Mouse (Mus musculus): ENCODE measurements around the gene Gm17019. TPM values are rescaled to one million over a fixed set of nuclear protein-coding genes. Genes with fewer than 3 reads are reported as not detected.
"Not testable (repeated sequence)": the region's sequence is repeated elsewhere in the genome, so short reads cannot be mapped to it uniquely, and the experiment has no call there.

Gene Gm17019
- not detected in 2 replicates for polyA plus RNA-seq (2015; fragmentation: Nextera tagmentation; extraction: Ambion mirVana)

DNA sequence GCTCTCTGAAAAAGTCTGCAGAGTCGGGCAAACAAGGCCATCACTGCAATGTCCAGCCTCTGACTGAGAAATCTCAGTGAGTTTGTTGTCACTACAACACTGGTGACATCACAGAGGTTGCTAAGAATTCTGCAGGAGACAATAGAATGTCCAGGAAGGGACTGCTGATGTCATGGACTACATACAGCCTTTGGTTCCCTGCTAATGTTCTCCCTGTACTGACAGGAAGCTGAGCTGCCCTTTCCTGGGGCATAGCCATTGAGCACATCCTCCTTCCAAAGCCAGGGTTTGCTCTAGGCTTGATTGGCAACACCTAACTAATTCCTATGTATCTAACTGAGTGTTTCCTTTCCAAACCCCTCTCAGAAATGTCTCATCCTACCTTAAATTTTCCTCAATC, at the start of gene Gm17019:
Gene Gm17019 (minus strand): TSS at position 101 of the 400 bp plus-strand sequence.
- H3K27ac ChIP-seq; H3K36me3 ChIP-seq; H3K4me3 ChIP-seq; H3K27me3 ChIP-seq; H3K4me1 ChIP-seq; H3K9ac ChIP-seq; H3K4me2 ChIP-seq (replicated peaks); ATAC-seq (ENCODE audit: low FRiP score, low read depth): not testable (repeated sequence)
- peaks cover 44% of the 10 kb centered on the region for H3K9me3 ChIP-seq
- WGBS = 49% methylated on average over 1 of the region's 1 CpGs

DNA sequence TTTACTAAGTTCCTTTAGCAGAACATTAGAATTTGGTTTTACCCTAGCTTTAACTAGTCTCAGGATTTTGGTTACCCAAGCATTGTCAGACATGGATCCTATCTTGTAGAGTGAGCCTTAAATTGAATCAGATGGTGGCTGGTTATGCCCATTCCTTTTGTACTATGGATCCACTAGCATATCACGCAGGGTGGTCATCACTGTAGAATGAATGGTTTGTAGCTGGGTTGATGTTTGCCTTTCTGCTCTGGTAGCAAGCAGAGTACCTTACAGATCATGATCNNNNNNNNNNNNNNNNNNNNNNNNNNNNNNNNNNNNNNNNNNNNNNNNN, 29.6 kb upstream of the Gm17019 start:
- H3K27ac ChIP-seq; H3K27me3 ChIP-seq; H3K4me2 ChIP-seq (replicated peaks); H3K4me3 ChIP-seq; H3K36me3 ChIP-seq; H3K9ac ChIP-seq; H3K4me1 ChIP-seq; ATAC-seq (ENCODE audit: low FRiP score, low read depth): not testable (repeated sequence)
- WGBS = 81% methylated on average over 1 of the region's 1 CpGs
- peaks cover 18% of the 10 kb centered on the region for H3K9me3 ChIP-seq

DNA sequence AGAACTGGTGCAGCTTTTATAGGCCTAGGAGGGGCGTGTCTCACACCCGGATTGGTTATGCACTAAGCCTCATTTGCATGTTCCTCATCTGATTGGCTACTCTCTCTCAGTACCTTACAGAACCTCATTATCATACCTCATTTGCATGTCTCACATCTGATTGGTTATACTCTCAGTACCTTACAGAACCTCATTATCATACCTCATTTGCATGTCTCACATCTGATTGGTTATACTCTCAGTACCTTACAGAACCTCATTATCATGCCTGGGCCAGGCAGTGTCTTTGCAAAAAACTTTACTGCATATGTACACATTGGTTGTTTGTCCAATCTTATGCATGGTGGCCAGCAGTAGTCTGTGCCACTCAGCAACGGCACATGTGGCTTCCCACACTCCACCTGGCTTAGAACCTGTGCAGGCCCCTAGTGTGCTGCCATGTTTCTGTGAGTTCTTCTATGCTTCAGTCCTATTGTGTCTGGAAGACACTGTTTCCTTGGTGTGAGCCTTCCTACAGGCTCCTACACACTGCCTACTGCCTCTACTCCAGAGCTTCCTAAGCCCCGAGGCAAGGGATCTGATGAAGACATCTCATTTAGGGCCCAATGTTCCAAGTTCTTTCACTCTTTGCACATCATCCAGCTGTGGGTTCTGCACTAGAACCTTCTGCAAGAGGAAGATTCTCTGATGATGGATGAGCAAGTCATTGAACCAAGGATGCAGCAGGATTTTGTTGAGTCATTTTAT, 29.0 kb upstream of the Gm17019 start:
- not testable (repeated sequence) for H3K4me1 ChIP-seq; H3K27me3 ChIP-seq; H3K9ac ChIP-seq; H3K36me3 ChIP-seq; H3K27ac ChIP-seq; H3K4me3 ChIP-seq; H3K4me2 ChIP-seq (replicated peaks)
- ATAC-seq (ENCODE audit: low FRiP score, low read depth) = peak; percentile 86
- H3K9me3 ChIP-seq = peaks cover 18% of the 10 kb centered on the region
- 78% methylated on average over 4 of the region's 4 CpGs for WGBS

DNA sequence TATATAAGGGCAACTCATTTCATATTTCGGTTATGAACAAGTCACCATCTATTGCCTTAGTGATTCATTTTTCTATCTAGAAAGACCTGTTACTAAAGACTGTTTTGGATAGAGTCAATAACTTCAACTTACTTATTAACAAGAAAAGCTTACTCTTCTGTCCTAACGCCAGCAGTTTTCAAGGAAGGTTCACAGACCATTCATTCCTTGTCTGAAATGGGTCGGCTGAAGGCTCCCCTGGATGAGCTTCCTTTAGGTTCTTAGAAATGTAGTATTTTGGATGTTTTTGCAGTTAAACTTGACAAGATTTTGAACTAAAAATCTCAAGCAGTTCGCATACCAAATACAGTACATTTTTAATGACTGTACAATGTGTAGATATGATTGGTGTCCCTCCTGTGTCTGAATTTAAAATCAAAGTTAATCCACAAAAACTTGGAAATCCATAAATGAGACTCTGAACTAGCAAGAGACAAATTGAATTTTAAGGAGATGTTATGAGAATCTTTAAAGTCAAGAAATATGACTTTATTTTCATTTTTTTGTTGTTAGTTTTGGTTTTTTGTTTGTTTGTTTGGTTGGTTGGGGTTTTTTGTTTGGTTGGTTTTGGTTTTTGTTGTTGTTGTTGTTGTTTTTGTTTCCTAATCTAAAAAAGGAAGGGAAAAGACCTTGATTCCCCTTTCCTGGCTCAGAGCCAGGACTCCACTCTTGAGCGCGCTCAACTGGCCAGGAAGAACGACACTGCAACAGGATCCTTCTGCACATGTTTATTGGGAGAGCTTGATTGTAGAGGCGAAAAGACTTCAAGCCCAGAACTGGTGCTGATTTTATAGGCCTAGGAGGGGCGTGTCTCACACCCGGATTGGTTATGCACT, 21.6 kb upstream of the Gm17019 start:
- H3K27me3 ChIP-seq; H3K9ac ChIP-seq; H3K4me1 ChIP-seq; H3K4me2 ChIP-seq (replicated peaks); H3K36me3 ChIP-seq; H3K27ac ChIP-seq; H3K4me3 ChIP-seq; ATAC-seq (ENCODE audit: low FRiP score, low read depth): not testable (repeated sequence)
- peaks cover 31% of the 10 kb centered on the region for H3K9me3 ChIP-seq
- WGBS = 74% methylated on average over 10 of the region's 10 CpGs

DNA sequence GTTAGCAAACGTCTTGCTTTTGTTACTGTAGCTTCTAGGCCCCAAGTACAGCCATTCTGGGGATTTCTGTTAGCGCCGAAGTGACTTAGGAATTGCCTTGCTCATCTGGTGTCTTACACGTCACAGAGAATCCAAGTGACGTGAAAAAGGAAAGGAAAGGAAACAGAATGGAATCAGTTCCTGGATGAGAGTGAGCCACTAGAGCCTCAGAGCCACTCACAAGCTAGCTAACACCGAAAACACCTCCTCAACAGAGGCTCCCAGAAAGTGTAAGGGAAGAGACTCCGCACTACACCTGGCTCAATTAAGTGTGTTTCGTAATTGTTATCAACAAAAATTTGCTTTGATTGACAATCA, 20.8 kb upstream of the Gm17019 start:
- H3K4me1 ChIP-seq; H3K36me3 ChIP-seq; H3K4me2 ChIP-seq (replicated peaks); H3K9ac ChIP-seq; H3K27me3 ChIP-seq; H3K27ac ChIP-seq; H3K4me3 ChIP-seq: not testable (repeated sequence)
- peak; percentile 44; the same call in 1 of the 2 replicates for ATAC-seq (ENCODE audit: low FRiP score, low read depth)
- peaks cover 31% of the 10 kb centered on the region for H3K9me3 ChIP-seq
- WGBS = 74% methylated on average over 8 of the region's 8 CpGs

DNA sequence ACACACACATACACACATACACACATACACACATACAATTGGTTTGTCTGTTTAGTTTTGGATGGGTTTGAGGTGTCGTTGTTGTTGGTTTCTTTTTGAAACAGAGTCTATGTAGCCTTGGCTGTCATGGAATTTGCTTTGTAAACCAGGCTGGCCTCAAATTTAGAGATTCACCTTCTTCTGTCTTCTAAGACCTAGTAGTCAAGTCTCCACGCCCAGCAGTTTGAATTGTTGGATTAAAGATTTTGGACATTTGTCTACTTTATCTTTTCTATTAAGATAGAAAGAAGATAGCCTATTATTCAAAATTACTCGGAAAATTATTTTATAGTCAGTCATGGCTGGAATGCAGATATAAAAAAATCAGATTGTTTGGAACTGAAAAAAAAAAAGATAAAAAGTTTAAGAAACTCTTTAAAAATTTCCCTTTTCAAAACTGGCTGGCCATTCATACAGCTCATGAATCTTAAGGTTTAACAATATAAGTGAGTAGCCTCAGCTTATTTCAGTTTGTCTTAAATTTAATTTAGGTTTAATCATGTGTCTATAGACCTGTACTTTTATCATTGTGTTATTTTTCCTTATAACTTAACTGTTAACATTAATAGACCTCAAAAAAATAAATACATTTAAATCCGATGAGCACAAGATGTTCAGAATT, 20.3 kb upstream of the Gm17019 start:
- H3K27ac ChIP-seq; H3K9ac ChIP-seq; H3K36me3 ChIP-seq; H3K4me1 ChIP-seq; H3K27me3 ChIP-seq; H3K4me3 ChIP-seq; H3K4me2 ChIP-seq (replicated peaks): not testable (repeated sequence)
- 81% methylated on average over 4 of the region's 4 CpGs for WGBS
- H3K9me3 ChIP-seq = peaks cover 31% of the 10 kb centered on the region
- ATAC-seq (ENCODE audit: low FRiP score, low read depth) = peak; percentile 15; the same call in 1 of the 2 replicates

DNA sequence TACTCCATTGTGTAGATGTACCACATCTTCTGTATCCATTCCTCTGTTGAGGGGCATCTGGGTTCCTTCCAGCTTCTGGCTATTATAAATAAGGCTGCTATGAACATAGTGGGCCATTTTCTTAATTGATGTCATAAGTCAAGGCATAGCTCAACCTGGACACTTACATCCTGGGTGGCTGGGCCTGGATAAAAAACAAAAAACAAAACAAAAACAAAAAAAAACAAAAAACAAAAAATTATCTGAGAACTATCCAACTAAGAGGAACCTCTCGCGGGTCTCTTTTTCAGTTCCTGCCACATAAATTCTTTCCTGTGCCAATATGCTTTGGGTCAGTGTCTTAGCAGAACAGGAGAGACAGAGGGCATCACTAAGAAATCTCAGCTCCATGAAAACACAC, 18.0 kb upstream of the Gm17019 start:
- H3K36me3 ChIP-seq; ATAC-seq (ENCODE audit: low FRiP score, low read depth): not testable (repeated sequence)
- WGBS = 69% methylated on average over 2 of the region's 2 CpGs

DNA sequence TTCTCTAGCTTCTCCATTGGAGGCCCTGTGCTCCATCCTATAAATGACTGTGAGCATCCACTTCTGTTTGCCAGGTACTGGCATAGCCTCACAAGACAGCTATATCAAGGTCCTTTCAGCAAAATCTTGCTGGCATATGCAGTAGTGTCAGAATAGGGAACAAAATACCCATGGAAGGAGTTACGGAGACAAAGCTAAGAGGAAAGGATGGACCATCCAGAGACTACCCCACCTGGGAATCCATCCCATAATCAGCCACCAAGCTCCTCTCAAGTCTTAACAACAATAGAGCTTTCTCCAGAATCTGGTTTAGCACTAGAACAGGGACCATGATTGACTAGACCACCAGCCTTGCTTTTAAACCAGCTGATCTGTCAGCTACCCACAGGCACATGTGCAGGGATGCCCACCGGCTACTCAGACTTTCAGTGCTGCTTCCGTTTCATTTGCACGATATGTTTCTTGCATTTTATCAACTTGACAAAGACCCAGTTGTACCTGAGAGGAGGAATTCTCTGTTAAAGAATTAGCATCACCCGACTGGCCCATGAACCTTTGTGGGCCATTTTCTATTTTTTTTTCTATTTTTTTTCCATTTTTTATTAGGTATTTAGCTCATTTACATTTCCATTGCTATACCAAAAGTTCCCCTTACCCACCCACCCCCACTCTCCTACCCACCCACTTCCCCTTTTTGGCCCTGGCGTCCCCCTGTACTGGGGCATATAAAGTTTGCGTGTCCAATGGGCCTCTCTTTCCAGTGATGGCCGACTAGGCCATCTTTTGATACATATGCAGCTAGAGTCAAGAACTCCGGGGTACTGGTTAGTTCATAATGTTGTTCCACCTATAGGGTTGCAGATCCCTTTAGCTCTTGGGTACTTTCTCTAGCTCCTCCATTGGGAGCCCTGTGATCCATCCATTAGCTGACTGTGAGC, 12.3 kb upstream of the Gm17019 start:
- H3K9ac ChIP-seq; H3K4me2 ChIP-seq (replicated peaks); H3K36me3 ChIP-seq; H3K27ac ChIP-seq; H3K4me3 ChIP-seq; ATAC-seq (ENCODE audit: low FRiP score, low read depth); H3K4me1 ChIP-seq; H3K27me3 ChIP-seq: not testable (repeated sequence)
- 87% methylated on average over 9 of the region's 9 CpGs for WGBS
- H3K9me3 ChIP-seq = peaks cover 13% of the 10 kb centered on the region

More for the DNA sequence above, 18.0 kb upstream of the Gm17019 start:
- not testable (repeated sequence) for H3K4me1 ChIP-seq; H3K9ac ChIP-seq; H3K4me3 ChIP-seq; H3K27me3 ChIP-seq; H3K4me2 ChIP-seq (replicated peaks); H3K27ac ChIP-seq
- peaks cover 28% of the 10 kb centered on the region for H3K9me3 ChIP-seq

DNA sequence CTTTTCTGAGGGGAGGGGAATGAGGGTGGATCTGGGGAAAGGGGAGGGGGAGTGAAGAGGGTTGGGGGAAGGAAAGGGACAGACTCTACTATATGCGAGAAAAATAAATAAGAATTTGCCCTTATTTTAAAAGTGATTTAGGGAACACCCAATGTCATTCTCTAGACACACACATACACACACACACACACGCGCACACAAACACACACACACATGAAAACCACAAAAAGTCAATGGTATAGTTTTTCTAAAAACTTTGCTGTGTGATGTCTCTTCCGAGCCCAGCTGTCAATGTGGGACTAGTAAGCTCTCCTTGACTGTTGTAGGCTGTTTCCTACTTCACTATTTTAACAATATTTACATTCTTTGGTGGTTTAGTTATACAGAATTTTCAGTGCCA, 8.0 kb upstream of the Gm17019 start:
- H3K4me1 ChIP-seq; H3K9ac ChIP-seq; H3K27ac ChIP-seq; H3K4me2 ChIP-seq (replicated peaks); H3K4me3 ChIP-seq; H3K36me3 ChIP-seq; ATAC-seq (ENCODE audit: low FRiP score, low read depth); H3K27me3 ChIP-seq: not testable (repeated sequence)
- peaks cover 31% of the 10 kb centered on the region for H3K9me3 ChIP-seq
- WGBS = 64% methylated on average over 4 of the region's 4 CpGs

DNA sequence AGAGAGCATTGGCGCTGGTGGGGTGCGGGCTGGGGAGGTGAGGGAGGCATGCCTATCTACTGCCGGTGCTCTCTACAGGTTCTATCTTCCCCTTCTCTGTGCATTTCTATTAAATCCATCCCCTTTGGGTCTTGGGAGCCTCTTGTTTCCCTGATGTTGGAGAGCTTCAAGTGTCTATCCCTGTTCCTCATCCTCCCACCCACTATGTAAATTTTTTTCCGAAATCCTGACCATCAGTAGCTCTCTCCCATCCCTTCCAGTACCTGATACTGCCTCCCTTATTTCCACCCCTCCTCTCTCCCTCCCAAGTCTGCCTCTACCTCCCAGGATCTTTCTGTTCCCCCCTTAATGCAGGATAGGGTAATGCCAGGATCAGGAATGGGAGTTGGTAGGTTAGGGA, 7.2 kb upstream of the Gm17019 start:
- H3K27me3 ChIP-seq; H3K4me1 ChIP-seq; H3K4me3 ChIP-seq; H3K9ac ChIP-seq; H3K4me2 ChIP-seq (replicated peaks); H3K27ac ChIP-seq; H3K36me3 ChIP-seq: not testable (repeated sequence)
- peaks cover 33% of the 10 kb centered on the region for H3K9me3 ChIP-seq
- 79% methylated on average over 4 of the region's 4 CpGs for WGBS
- ATAC-seq (ENCODE audit: low FRiP score, low read depth) = peak; percentile 85

DNA sequence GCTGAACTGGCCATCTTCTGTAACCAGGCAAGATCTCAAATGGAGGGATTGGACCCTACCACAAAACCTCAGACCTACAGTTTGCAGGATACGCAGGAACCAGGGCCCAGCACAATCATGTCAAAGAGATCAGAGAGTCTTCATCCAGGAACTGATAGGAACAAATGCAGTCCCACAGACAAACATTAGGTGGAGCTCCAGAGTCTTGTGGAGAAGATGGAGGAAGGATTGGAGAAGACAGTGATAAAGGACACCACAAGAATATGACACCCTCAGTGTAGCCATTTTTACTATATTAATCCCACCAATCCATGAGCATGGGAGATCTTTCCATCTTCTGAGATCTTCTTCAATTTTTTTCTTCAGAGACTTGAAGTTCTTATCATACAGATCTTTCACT, 8.5 kb downstream of the Gm17019 start:
- not testable (repeated sequence) for ATAC-seq (ENCODE audit: low FRiP score, low read depth); H3K9ac ChIP-seq; H3K27me3 ChIP-seq; H3K27ac ChIP-seq; H3K4me1 ChIP-seq; H3K4me2 ChIP-seq (replicated peaks); H3K4me3 ChIP-seq; H3K36me3 ChIP-seq
- WGBS = 82% methylated on average over 1 of the region's 1 CpGs
- H3K9me3 ChIP-seq = peaks cover 29% of the 10 kb centered on the region
